Comparison of ENCODE assay signal across 7 mouse cellular contexts in genomic region chr11:107044321-107044720, GRCm38 (mm10). TPM values are rescaled to one million over a fixed set of nuclear protein-coding genes. Genes with fewer than 3 reads are reported as not detected.
A peak's percentile ranks its signal among the peaks of the same experiment; 100 is the strongest.
DNase-seq lines count a peak whose midpoint lies in the region; ATAC-seq and TF ChIP-seq lines count a peak whose summit lies in the region.

No protein-coding gene starts in this region.

- H3K4me1 ChIP-seq in embryonic facial prominence, embryonic 14.5 days (ENCODE audit: control insufficient read depth, insufficient read depth, low read length), result no peaks in the 10 kb centered on the region
- H3K4me1 ChIP-seq in intestine, embryonic 15.5 days (replicated peaks), result no peaks in the 10 kb centered on the region
- peaks cover 3 to 7% of the 10 kb centered on the region in 2 experiments for H3K4me1 ChIP-seq in liver, embryonic 14.5 days (replicated peaks; ENCODE audit: control insufficient read depth in 2 of 2, insufficient read depth in 2 of 2, low read length in 1 of 2)

- TF ChIP-seq EP300 in liver, embryonic 14.5 days (IDR thresholded peaks at IDR 0.05; ENCODE audit: low read depth), result peak; percentile 44; the same call in 1 of the 2 replicates

- WGBS in embryonic facial prominence, embryonic 14.5 days, result 55% methylated on average over 5 of the region's 5 CpGs
- 35% methylated on average over 5 of the region's 5 CpGs for WGBS in intestine, embryonic 15.5 days
- 10% methylated on average over 5 of the region's 5 CpGs for WGBS in liver, embryonic 14.5 days (ENCODE audit: insufficient replicate concordance)

- no peak overlapping the region for H3K27ac ChIP-seq in embryonic facial prominence, embryonic 14.5 days (replicated peaks; ENCODE audit: low read depth, low read length)
- no peak overlapping the region for H3K27ac ChIP-seq in intestine, embryonic 15.5 days
- peak overlapping the region; percentile 49 for H3K27ac ChIP-seq in liver, embryonic 14.5 days

- TF ChIP-seq CTCF in liver, embryonic 14.5 days (IDR thresholded peaks at IDR 0.05; ENCODE audit: low read depth), result peak; percentile 88

- H3K4me3 ChIP-seq in embryonic facial prominence, embryonic 14.5 days (ENCODE audit: low read depth, low read length), result no peak overlapping the region
- H3K4me3 ChIP-seq in intestine, embryonic 15.5 days (replicated peaks), result no peak overlapping the region
- H3K4me3 ChIP-seq in liver, embryonic 14.5 days (ENCODE audit: insufficient read depth in 1 of 2, low read depth in 2 of 2, low read length in 2 of 2), result no peak overlapping the region

- DNase-seq in urinary bladder, postnatal 36 days (ENCODE audit: low spot score in 2 of 2), result peak; percentile 46 to 60
- DNase-seq in urinary bladder, adult 2 months (ENCODE audit: low spot score), result no peak
- DNase-seq in adrenal gland, postnatal 14 days, result peak; percentile 81
- peak; percentile 72 for DNase-seq in embryonic facial prominence, embryonic 14.5 days (ENCODE audit: low spot score)
- peak; percentile 84 to 86 (median 85) for DNase-seq in liver, embryonic 14.5 days (ENCODE audit: low read depth in 3 of 3, low spot score in 3 of 3)
- peak; percentile 55 for DNase-seq in retina, postnatal 7 days (ENCODE audit: low read depth, low spot score)

- H3K9me3 ChIP-seq in embryonic facial prominence, embryonic 14.5 days (ENCODE audit: control insufficient read depth, low read length), result no peaks in the 10 kb centered on the region
- no peaks in the 10 kb centered on the region for H3K9me3 ChIP-seq in intestine, embryonic 15.5 days
- no peaks in the 10 kb centered on the region for H3K9me3 ChIP-seq in liver, embryonic 14.5 days (ENCODE audit: control insufficient read depth, low read length)

- H3K4me2 ChIP-seq in embryonic facial prominence, embryonic 14.5 days (ENCODE audit: low read depth, low read length), result no peak overlapping the region
- no peak overlapping the region for H3K4me2 ChIP-seq in intestine, embryonic 15.5 days (replicated peaks)
- peak overlapping the region; percentile 44 for H3K4me2 ChIP-seq in liver, embryonic 14.5 days (ENCODE audit: low read depth)

- ATAC-seq in embryonic facial prominence, embryonic 14.5 days (ENCODE audit: low read depth), result peak; percentile 67; the same call in 1 of the 2 replicates
- ATAC-seq in intestine, embryonic 15.5 days, result peak; percentile 80
- ATAC-seq in liver, embryonic 14.5 days (ENCODE audit: insufficient read depth), result peak; percentile 81

- no peak overlapping the region for H3K9ac ChIP-seq in embryonic facial prominence, embryonic 14.5 days (ENCODE audit: low read depth, low read length)
- no peak overlapping the region for H3K9ac ChIP-seq in intestine, embryonic 15.5 days
- H3K9ac ChIP-seq in liver, embryonic 14.5 days (replicated peaks), result peak overlapping the region; percentile 33; the same call in 1 of the 2 replicates

- no peaks in the 10 kb centered on the region for H3K27me3 ChIP-seq in embryonic facial prominence, embryonic 14.5 days (replicated peaks; ENCODE audit: control insufficient read depth, insufficient read depth, low read length)
- H3K27me3 ChIP-seq in intestine, embryonic 15.5 days (replicated peaks), result no peaks in the 10 kb centered on the region
- H3K27me3 ChIP-seq in liver, embryonic 14.5 days (ENCODE audit: control insufficient read depth, insufficient read depth, low read length), result no peaks in the 10 kb centered on the region

- H3K36me3 ChIP-seq in embryonic facial prominence, embryonic 14.5 days (ENCODE audit: control insufficient read depth, insufficient read depth, low read length), result peaks cover 76% of the 10 kb centered on the region
- H3K36me3 ChIP-seq in intestine, embryonic 15.5 days, result peaks cover 31% of the 10 kb centered on the region
- H3K36me3 ChIP-seq in liver, embryonic 14.5 days (replicated peaks; ENCODE audit: control insufficient read depth, insufficient read depth, low read depth), result peaks cover 29% of the 10 kb centered on the region

RNA-seq across cellular contexts. Expression of gene 1810010H24Rik, which starts 18.8 kb away (rescaled TPM):
- polyA plus RNA-seq in urinary bladder, adult 2 months (2012; rRNA removed), result 3.5 and 4.3 TPM in 2 replicates
- 1.7 and 2.1 TPM in 2 replicates for total RNA-seq in adrenal gland, postnatal 14 days (2021)
- 4.1 and 4.3 TPM in 2 replicates for polyA plus RNA-seq in embryonic facial prominence, embryonic 14.5 days (2014; fragmentation: Nextera tagmentation; extraction: Ambion mirVana)
- polyA plus RNA-seq in intestine, embryonic 15.5 days (2015; fragmentation: Nextera tagmentation; extraction: Ambion mirVana), result 2.6 and 3.0 TPM in 2 replicates
- 1.8 and 1.9 TPM in 2 replicates for polyA plus RNA-seq in liver, embryonic 14.5 days (2012; rRNA removed)
- polyA plus RNA-seq in liver, embryonic 14.5 days (2014; fragmentation: Nextera tagmentation; extraction: Ambion mirVana), result 2.6 and 3.9 TPM in 2 replicates

RNA-seq across cellular contexts. Expression of gene Kpna2, which starts 45.0 kb away (rescaled TPM):
- 30.8 and 37.6 TPM in 2 replicates for polyA plus RNA-seq in urinary bladder, adult 2 months (2012; rRNA removed)
- 42.6 and 55.8 TPM in 2 replicates for total RNA-seq in adrenal gland, postnatal 14 days (2021)
- 294 and 347 TPM in 2 replicates for polyA plus RNA-seq in embryonic facial prominence, embryonic 14.5 days (2014; fragmentation: Nextera tagmentation; extraction: Ambion mirVana)
- 357 and 384 TPM in 2 replicates for polyA plus RNA-seq in intestine, embryonic 15.5 days (2015; fragmentation: Nextera tagmentation; extraction: Ambion mirVana)
- 133 and 158 TPM in 2 replicates for polyA plus RNA-seq in liver, embryonic 14.5 days (2012; rRNA removed)
- polyA plus RNA-seq in liver, embryonic 14.5 days (2014; fragmentation: Nextera tagmentation; extraction: Ambion mirVana), result 277 and 283 TPM in 2 replicates
